Mouse (Mus musculus) testis, adult 2 months (tissue): Measurements from ENCODE around the gene Nup133. TPM values are rescaled to one million over a fixed set of nuclear protein-coding genes. Genes with fewer than 3 reads are reported as not detected.
A peak's percentile ranks its signal among the peaks of the same experiment; 100 is the strongest.

ENCODE experiments used
- H3K27ac ChIP-seq: fragments of 200-500 bp; 2 replicates; pipeline ENCODE4 v1.5.1; 2012; ENCODE audit warnings: low read depth, low read length; ENCODE audit not compliant: control insufficient read depth, insufficient read depth
- H3K27me3 ChIP-seq: fragments of 200-500 bp; 2 replicates; pipeline ENCODE4 v1.6.1; 2012; ENCODE audit warnings: mild to moderate bottlenecking, low read length, moderate library complexity; ENCODE audit not compliant: control insufficient read depth, insufficient read depth
- H3K36me3 ChIP-seq: fragments of 200-500 bp; 2 replicates; pipeline ENCODE4 v1.6.1; 2012; ENCODE audit warnings: mild to moderate bottlenecking, low read length; ENCODE audit not compliant: control insufficient read depth, insufficient read depth
- H3K4me1 ChIP-seq: fragments of 200-500 bp; 2 replicates; pipeline ENCODE4 v1.6.1; 2012; ENCODE audit warnings: low read length; ENCODE audit not compliant: control insufficient read depth, insufficient read depth
- H3K4me3 ChIP-seq: fragments of 200-500 bp; 2 replicates; pipeline ENCODE4 v1.5.1; 2012; ENCODE audit warnings: low read depth, mild to moderate bottlenecking, low read length, moderate library complexity, mixed read lengths; ENCODE audit not compliant: control insufficient read depth
- CTCF ChIP-seq: fragments of 200-500 bp; IDR thresholded peaks from 2 replicates; pipeline ENCODE4 v1.5.1; 2012; ENCODE audit warnings: low read depth, mild to moderate bottlenecking, inconsistent platforms, low read length, moderate library complexity; ENCODE audit not compliant: control insufficient read depth, insufficient read depth, insufficient replicate concordance
- POLR2A ChIP-seq: fragments of 200-500 bp; IDR thresholded peaks from 2 replicates; pipeline ENCODE4 v1.6.1; 2012; ENCODE audit warnings: low read depth, mild to moderate bottlenecking, inconsistent platforms, low read length, moderate library complexity; ENCODE audit not compliant: control insufficient read depth
- polyA plus RNA-seq: library from polyadenylated mRNA; depleted of rRNA; stranded (reverse); fragments of >200 nt; gene quantifications from 2 replicates; pipeline ENCODE4 v1.2.3, GENCODE M21; 2012

Nup133 gene
- polyA plus RNA-seq, 1 experiment = 24.6 TPM

DNA sequence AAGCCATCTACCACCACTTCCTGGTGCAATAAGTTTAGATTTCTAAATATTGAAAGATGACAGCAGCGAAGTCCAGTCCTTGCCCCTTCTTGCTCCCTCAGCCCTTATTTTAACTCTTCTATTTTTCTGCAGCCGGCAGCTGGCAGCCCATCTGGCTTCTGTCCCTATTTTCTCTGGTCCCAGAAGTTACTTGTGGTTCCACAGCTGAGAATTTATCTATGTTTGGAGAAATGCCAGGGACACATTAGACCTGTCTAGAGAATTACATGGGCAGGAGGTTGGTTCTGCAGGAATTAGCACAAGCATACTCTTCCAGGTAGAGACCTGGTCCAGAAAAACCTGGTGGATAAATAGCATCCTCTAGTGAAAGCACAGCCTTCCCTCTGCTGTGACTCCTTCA lies 71.2 kb downstream of the Nup133 start:
- no peak overlapping the region for H3K4me3 ChIP-seq
- H3K4me1 ChIP-seq = no peaks in the 10 kb centered on the region
- no peaks in the 10 kb centered on the region for H3K27me3 ChIP-seq
- TF ChIP-seq POLR2A (no peak), CTCF (no peak)
- no peaks in the 10 kb centered on the region for H3K36me3 ChIP-seq
- H3K27ac ChIP-seq = no peak overlapping the region

DNA sequence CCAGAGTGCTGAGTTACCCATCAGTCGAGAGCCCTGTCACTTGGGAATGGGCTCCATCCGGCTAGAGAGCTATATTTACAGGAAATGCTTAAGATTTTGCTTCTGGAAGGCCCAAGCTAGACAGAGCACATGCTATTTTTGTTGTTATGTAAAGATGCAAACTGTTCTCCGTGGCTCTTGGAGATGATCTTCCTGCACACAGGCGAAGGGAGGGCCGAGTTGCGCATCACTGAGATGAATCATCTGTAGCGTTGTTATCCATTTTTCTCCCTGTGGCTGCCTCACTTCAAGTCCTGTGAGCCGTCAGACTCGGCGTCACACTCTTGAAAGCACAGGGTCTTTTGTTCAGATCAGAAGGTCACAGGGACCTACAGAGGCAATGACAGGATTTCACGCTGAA lies 74.7 kb downstream of the Nup133 start:
- no peaks in the 10 kb centered on the region for H3K36me3 ChIP-seq
- H3K27me3 ChIP-seq = no peaks in the 10 kb centered on the region
- no peak overlapping the region for H3K27ac ChIP-seq
- no peaks in the 10 kb centered on the region for H3K4me1 ChIP-seq
- TF ChIP-seq POLR2A (no peak), CTCF (no peak)
- no peak overlapping the region for H3K4me3 ChIP-seq

DNA sequence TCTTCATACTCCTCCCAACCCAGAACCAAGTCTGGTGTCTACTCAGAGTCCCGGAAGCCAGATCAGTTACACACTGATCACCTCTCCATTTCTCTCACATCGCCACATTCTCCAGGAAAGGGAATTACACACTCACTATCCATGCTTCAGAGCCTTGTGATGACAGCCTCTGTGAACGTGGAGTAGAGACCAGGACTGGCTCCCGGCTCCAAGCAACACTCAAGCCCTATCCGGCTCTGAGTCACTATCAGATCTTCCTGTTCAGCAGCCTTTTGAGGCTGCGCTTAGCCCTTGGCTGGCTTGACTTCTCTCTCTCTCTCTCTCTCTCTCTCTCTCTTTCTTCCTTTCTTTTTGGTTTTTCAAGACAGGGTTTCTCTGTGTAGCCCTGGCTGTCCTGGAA lies 75.7 kb downstream of the Nup133 start:
- no peaks in the 10 kb centered on the region for H3K27me3 ChIP-seq
- H3K27ac ChIP-seq = no peak overlapping the region
- H3K4me3 ChIP-seq = no peak overlapping the region
- no peaks in the 10 kb centered on the region for H3K4me1 ChIP-seq
- TF ChIP-seq CTCF (no peak), POLR2A (no peak)
- H3K36me3 ChIP-seq = no peaks in the 10 kb centered on the region

DNA sequence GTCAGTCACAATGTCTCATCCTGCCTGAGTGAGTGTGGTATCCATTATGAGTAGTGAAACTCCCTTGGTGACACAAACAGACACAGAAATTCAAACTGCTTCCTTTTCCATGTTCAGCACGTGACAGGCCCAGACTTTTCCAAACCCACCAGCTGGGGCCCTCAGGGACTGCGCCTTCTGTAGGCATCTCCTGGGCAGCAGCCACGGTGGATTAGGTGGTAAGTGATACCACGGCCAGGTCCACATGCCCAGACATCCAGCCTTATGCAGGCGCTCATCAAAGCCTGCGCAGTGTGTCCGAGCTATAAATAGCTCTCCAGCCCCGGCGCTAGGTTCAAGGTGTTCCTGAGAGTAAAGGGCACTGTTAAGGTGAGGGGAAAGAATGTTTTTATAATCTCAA lies 77.0 kb downstream of the Nup133 start:
- no peaks in the 10 kb centered on the region for H3K36me3 ChIP-seq
- no peak overlapping the region for H3K4me3 ChIP-seq
- H3K27ac ChIP-seq = no peak overlapping the region
- TF ChIP-seq CTCF = no peak
- no peak for TF ChIP-seq POLR2A
- H3K4me1 ChIP-seq = no peaks in the 10 kb centered on the region
- H3K27me3 ChIP-seq = no peaks in the 10 kb centered on the region

DNA sequence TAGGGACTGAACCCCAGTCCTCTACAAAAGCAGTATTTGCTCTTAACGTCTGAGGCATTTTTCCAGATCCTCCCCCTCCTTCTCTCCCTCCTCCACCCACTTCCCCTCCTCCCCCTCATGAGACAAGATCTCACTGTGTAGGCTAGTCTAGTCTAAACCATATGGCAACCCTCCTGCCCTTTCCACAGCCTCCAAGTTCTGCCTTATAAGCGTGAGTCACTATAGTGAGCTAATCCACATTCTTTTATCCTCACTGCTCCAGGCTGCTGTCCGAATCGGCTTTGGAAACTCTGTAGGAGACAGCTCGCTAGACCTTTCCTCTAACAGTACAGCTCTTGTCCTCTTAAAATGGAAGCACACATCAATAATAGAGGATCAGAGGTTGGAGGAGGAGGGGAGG lies 82.1 kb downstream of the Nup133 start:
- Histone ChIP-seq H3K4me1 (no peaks in the 10 kb centered on the region), H3K27me3 (no peaks in the 10 kb centered on the region), H3K4me3 (no peak overlapping the region), H3K27ac (no peak overlapping the region), H3K36me3 (no peaks in the 10 kb centered on the region)
- TF ChIP-seq POLR2A = no peak
- no peak for TF ChIP-seq CTCF

DNA sequence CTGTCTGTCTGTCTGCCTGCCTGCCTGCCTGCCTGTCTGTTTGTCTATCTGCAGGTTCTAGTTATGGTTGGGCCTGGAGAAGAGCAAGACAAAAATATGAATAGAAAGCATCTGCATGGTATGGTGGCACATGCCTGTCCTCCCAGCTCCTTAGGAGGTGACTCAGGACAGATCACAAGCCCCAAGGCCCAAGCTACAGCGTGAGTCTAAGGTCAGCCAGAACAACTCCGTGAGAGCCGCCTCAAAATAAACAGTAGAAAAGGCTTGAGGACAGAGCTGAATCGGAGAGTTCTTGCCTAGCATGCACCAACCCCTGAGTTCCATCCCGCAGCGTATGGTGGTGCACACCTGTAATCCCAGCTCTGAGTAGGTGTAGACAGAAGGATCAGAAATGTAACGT lies 83.3 kb downstream of the Nup133 start:
- H3K36me3 ChIP-seq = no peaks in the 10 kb centered on the region
- no peaks in the 10 kb centered on the region for H3K4me1 ChIP-seq
- H3K4me3 ChIP-seq = no peak overlapping the region
- no peaks in the 10 kb centered on the region for H3K27me3 ChIP-seq
- H3K27ac ChIP-seq = no peak overlapping the region
- TF ChIP-seq CTCF (no peak), POLR2A (no peak)

DNA sequence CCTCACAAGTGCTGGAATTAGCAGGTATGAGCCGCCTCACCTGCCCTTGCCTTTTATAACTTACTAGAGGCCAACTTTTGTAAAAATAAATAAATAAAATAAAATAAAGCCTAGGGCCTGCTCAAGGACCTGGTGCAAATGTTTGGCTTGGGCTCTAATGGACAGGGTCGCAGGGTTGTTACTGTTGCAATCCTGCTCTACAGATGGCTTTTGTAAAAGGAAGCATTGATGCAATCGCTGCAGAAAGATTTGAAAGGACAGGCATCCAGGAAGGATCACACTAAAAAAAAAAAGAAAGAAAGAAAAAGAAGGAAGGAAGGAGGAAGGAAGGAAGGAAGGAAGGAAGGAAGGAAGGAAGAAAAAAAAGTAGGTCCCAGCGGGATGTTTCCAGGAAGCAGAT lies 88.7 kb downstream of the Nup133 start:
- Histone ChIP-seq H3K4me1 (peaks cover 7% of the 10 kb centered on the region), H3K27ac (no peak overlapping the region), H3K36me3 (no peaks in the 10 kb centered on the region), H3K27me3 (peaks cover 9% of the 10 kb centered on the region), H3K4me3 (peak overlapping the region; percentile 92)
- TF ChIP-seq CTCF = no peak
- TF ChIP-seq POLR2A = no peak

GRCm38 (mm10) chr8:123859648-123860259 lies 89.3 kb downstream of the Nup133 start, which contains the start of gene Ccsap:
Ccsap (minus strand) TSS chr8:123860209.
- Histone ChIP-seq H3K27ac (peak within 1 kb of the TSS; percentile 56; the same call in 1 of the 2 replicates), H3K27me3 (peaks cover 9% of the 10 kb centered on the region), H3K4me3 (peak within 1 kb of the TSS; percentile 92), H3K36me3 (no peaks in the 10 kb centered on the region), H3K4me1 (peaks cover 7% of the 10 kb centered on the region)
- TF ChIP-seq POLR2A = peak; percentile 48; the same call in 1 of the 2 replicates
- no peak for TF ChIP-seq CTCF
